Mouse (Mus musculus) liver, adult 2 months (tissue): ENCODE data around the gene Tnf. TPM values are rescaled to one million over a fixed set of nuclear protein-coding genes. Genes with fewer than 3 reads are reported as not detected.

Source experiments
- DNase-seq: peaks from one replicate; pipeline ENCODE4 v3.0.0-alpha.2; 2011; ENCODE audit warnings: low read depth, low spot score; ENCODE audit errors: extremely low read depth
- H3K27ac ChIP-seq: fragments of 200-500 bp; replicated peaks from 2 replicates; pipeline ENCODE4 v1.5.1; 2012; ENCODE audit warnings: low read depth, mild to moderate bottlenecking, control low read depth, inconsistent platforms, low read length; ENCODE audit not compliant: insufficient read depth
- H3K27me3 ChIP-seq: fragments of 200-500 bp; 2 replicates; pipeline ENCODE4 v1.6.1; 2012; ENCODE audit warnings: mild to moderate bottlenecking, moderate library complexity, low read length, inconsistent platforms; ENCODE audit not compliant: control insufficient read depth, insufficient read depth
- H3K36me3 ChIP-seq: fragments of 200-500 bp; 2 replicates; pipeline ENCODE4 v1.6.1; 2012; ENCODE audit warnings: low read length, inconsistent platforms; ENCODE audit not compliant: control insufficient read depth, insufficient read depth
- H3K4me1 ChIP-seq: fragments of 200-500 bp; 2 replicates; pipeline ENCODE4 v1.6.1; 2011; ENCODE audit warnings: low read length; ENCODE audit not compliant: control insufficient read depth, insufficient read depth
- H3K4me3 ChIP-seq: fragments of 200-500 bp; 2 replicates; pipeline ENCODE4 v1.5.1; 2011; ENCODE audit warnings: low read depth, mild to moderate bottlenecking, control low read depth, low read length, moderate library complexity; ENCODE audit not compliant: insufficient read depth
- H3K79me2 ChIP-seq: fragments of 200-500 bp; 2 replicates; pipeline ENCODE4 v1.6.1; 2012; ENCODE audit warnings: inconsistent platforms, mild to moderate bottlenecking, low read length, moderate library complexity; ENCODE audit not compliant: control insufficient read depth, insufficient read depth
- H3K9ac ChIP-seq: fragments of 200-500 bp; 2 replicates; pipeline ENCODE4 v1.6.1; 2012; ENCODE audit warnings: low read depth, mild to moderate bottlenecking, control low read depth, inconsistent platforms, low read length
- CTCF ChIP-seq: fragments of 200-500 bp; IDR thresholded peaks from 2 replicates; pipeline ENCODE4 v1.5.1; 2011; ENCODE audit warnings: low read depth, low read length, control low read depth
- POLR2A ChIP-seq: fragments of 200-500 bp; IDR thresholded peaks from 2 replicates; pipeline ENCODE4 v1.6.1; 2011; ENCODE audit warnings: low read length, control low read depth; ENCODE audit not compliant: insufficient read depth; ENCODE audit errors: extremely low read depth
- WGBS: fragments of 180-500 bp; shearing (Covaris S2); methylation state at CpG from one replicate; pipeline ENCODE4 v1.1.7; 2018; 5-methylcytosine and 5-hydroxymethylcytosine counted together
- polyA plus RNA-seq: library from polyadenylated mRNA; depleted of rRNA; stranded (reverse); fragments of >200 nt; gene quantifications from 2 replicates; pipeline ENCODE4 v1.2.3, GENCODE M21; 2012
- total RNA-seq: library from RNA; depleted of rRNA; stranded (reverse); fragments of >200 nt; gene quantifications from 2 replicates; pipeline ENCODE4 v1.2.3, GENCODE M21; 2014

Tnf gene
- total and polyA plus RNA-seq, 2 experiments = 0.15 TPM; not detected in 1

DNA sequence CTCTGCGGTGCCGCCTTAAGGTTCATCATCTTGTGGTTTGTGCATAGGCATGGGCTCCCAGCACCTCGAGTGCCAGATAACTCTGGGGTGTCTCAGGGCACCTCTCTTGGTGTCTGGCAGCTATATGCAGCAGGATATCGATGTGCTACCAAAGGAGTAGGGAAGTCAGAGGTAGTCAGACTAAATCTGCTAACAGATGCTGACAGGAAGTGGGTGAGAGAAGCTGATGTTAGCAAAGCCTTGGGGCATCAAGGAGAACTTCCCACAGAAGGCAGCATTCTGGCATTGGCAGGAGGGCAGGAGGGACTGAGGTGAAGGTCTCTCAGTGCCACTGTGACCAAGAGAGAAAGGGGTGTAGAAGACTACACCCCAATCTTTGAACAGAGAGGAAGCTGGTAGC is 11.7 kb downstream of the Tnf start:
- H3K27ac ChIP-seq = 0 out of 2 replicates have a peak overlapping the region, but pooled peaks have one; percentile 2
- DNase-seq = no peak

DNA sequence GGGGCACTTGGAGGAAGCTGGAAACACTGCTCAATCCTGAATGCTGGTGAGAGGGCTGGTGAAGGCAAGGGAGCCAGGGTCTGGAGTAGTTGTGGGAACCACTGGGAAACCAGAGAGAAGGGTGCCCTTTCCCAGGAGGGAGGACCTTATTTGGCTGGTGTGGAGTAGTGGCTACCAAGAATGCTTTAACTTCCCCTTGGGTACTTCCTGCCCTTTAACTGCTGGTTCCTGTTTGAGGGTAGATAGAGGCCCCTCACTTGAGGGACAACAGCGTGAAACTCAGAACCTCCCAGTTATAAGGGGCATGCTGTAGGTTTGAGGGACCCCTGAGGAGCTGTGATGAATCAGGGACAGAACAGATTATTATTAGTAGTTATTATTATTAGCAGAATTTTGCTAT is 12.6 kb downstream of the Tnf start:
- Histone ChIP-seq H3K4me1 (no peaks in the 10 kb centered on the region), H3K79me2 (no peaks in the 10 kb centered on the region), H3K27me3 (no peaks in the 10 kb centered on the region), H3K27ac (no peak overlapping the region), H3K9ac (no peak overlapping the region), H3K36me3 (no peaks in the 10 kb centered on the region), H3K4me3 (no peak overlapping the region)
- WGBS = 54% methylated on average over 1 of the region's 1 CpGs
- DNase-seq = no peak
- TF ChIP-seq CTCF = no peak
- TF ChIP-seq POLR2A = no peak

More for the DNA sequence above, 11.7 kb downstream of the Tnf start:
- Histone ChIP-seq H3K9ac (no peak overlapping the region), H3K4me1 (no peaks in the 10 kb centered on the region), H3K79me2 (no peaks in the 10 kb centered on the region), H3K4me3 (no peak overlapping the region), H3K36me3 (no peaks in the 10 kb centered on the region), H3K27me3 (0 out of 2 replicates have a peak, but pooled peaks cover 3% of the 10 kb centered on the region)
- WGBS = 69% methylated on average over 4 of the region's 4 CpGs
- TF ChIP-seq POLR2A = no peak
- TF ChIP-seq CTCF = no peak

GRCm38 (mm10) chr17:35187959-35188610 is 13.7 kb downstream of the Tnf start, which contains the start of gene Lst1:
Lst1 (minus strand) TSS chr17:35188439.
- no peaks in the 10 kb centered on the region for H3K36me3 ChIP-seq
- no peaks in the 10 kb centered on the region for H3K79me2 ChIP-seq
- no peaks in the 10 kb centered on the region for H3K4me1 ChIP-seq
- no peak for DNase-seq
- H3K9ac ChIP-seq = peak within 1 kb of the TSS; percentile 37; the same call in 1 of the 2 replicates
- peak within 1 kb of the TSS; percentile 58 for H3K27ac ChIP-seq
- peak within 1 kb of the TSS; percentile 23 for H3K4me3 ChIP-seq
- TF ChIP-seq POLR2A (no peak), CTCF (no peak)
- H3K27me3 ChIP-seq = no peaks in the 10 kb centered on the region
- 80% methylated on average over 7 of the region's 7 CpGs for WGBS

DNA sequence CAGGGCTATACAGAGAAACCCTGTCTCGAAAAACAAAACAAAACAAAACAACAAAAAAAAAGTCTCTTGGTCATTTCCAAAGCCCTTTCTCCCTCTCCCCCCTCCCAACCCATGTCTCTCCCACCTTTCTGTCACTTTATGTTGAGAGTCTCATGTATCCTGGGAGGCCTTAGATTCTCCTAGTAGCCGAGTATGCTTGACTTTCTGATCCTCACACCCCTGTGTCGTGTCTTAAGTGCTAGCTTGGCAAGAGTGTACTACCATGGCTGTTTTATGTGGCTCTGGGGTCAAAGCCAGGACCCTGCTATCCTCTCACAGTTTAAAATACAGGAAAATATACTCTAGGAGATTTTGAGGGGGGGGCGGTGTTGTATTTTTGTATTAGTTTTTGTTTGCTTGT is 14.5 kb downstream of the Tnf start:
- Histone ChIP-seq H3K9ac (no peak overlapping the region), H3K36me3 (no peaks in the 10 kb centered on the region), H3K4me1 (no peaks in the 10 kb centered on the region), H3K27me3 (no peaks in the 10 kb centered on the region), H3K4me3 (no peak overlapping the region), H3K27ac (no peak overlapping the region), H3K79me2 (no peaks in the 10 kb centered on the region)
- WGBS = 74% methylated on average over 4 of the region's 4 CpGs
- no peak for TF ChIP-seq POLR2A
- no peak for TF ChIP-seq CTCF
- no peak for DNase-seq

- no peak for TF ChIP-seq CTCF
- no peak for TF ChIP-seq POLR2A
- DNase-seq = no peak
- no peaks in the 10 kb centered on the region for H3K79me2 ChIP-seq
- no peak overlapping the region for H3K4me3 ChIP-seq
- no peaks in the 10 kb centered on the region for H3K36me3 ChIP-seq
- no peaks in the 10 kb centered on the region for H3K4me1 ChIP-seq
- no peaks in the 10 kb centered on the region for H3K27me3 ChIP-seq
- 6% methylated on average over 4 of the region's 4 CpGs for WGBS
- no peak overlapping the region for H3K27ac ChIP-seq
- no peak overlapping the region for H3K9ac ChIP-seq
Measured at GRCm38 (mm10) chr17:35186681-35187080, 15.1 kb downstream of the Tnf start.

DNA sequence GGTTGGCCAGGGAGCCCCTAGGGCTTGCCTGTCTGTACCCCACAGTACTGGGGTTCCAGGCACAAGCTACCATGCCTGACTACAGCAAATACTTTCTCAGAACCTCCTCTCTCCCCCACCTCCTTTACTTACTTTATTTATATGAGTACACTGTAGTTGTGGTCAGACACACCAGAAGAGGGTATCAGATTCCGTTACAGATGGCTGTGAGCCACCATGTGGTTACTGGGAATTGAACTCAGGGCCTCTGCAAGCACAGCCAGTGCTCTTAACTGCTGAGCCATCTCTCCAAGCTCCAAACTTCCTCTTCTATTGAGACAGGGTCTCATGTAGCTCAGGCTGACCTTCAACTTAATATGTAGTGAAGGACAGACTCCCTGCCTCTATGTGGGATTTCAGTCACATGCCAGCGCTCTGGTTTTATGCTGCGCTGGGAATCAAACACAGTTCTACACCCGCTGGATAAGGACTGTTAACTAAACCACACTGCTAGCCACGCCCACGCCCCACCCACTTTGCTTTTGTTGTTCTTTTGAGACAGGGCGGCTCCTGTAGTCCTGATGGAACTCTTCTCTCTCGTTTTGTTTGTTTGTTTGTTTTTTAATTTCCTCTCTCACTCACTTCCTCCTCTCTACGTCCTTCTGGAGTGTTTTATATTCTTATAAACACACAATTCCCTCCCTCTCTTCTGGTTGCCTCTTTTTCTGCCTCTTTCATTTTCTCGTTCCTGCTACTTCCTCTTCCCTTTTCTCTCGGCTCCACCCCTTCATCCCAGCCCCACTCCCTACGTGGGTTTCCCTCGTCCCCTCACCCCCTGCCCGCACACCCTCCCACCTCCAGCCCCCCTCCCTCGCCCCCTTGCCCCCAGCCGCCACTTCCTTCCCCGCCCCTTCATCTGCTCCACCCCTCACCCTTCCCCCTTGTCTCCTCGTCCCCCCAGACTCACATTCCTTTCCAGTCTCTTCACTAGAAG is 15.9 kb downstream of the Tnf start:
- peak overlapping the region; percentile 29 for H3K4me3 ChIP-seq
- peak overlapping the region; percentile 3; the same call in 1 of the 2 replicates for H3K27ac ChIP-seq
- H3K79me2 ChIP-seq = no peaks in the 10 kb centered on the region
- no peak overlapping the region for H3K9ac ChIP-seq
- no peaks in the 10 kb centered on the region for H3K4me1 ChIP-seq
- no peak for DNase-seq
- no peaks in the 10 kb centered on the region for H3K27me3 ChIP-seq
- H3K36me3 ChIP-seq = no peaks in the 10 kb centered on the region
- 6% methylated on average over 18 of the region's 18 CpGs for WGBS
- TF ChIP-seq CTCF (no peak), POLR2A (no peak)
